Mouse (Mus musculus): ENCODE data around the gene Zranb3. TPM values are rescaled to one million over a fixed set of nuclear protein-coding genes. Genes with fewer than 3 reads are reported as not detected.
"Not testable (repeated sequence)": the region's sequence is repeated elsewhere in the genome, so short reads cannot be mapped to it uniquely, and the experiment has no call there.

Zranb3 gene
- polyA plus RNA-seq (2012; ENCODE audit: insufficient read depth, insufficient read length, low replicate concordance, missing spikeins): not detected in 2 replicates

- under 1% methylated on average over 43 of the region's 43 CpGs for WGBS
- TF ChIP-seq POLR2A (IDR thresholded peaks at IDR 0.05; ENCODE audit: insufficient read depth, low read depth, low read length): peak; percentile 47; the same call in 1 of the 2 replicates
- TF ChIP-seq CTCF (IDR thresholded peaks at IDR 0.05; ENCODE audit: insufficient read depth, low read depth, low read length): no peak
Observed at GRCm38 (mm10) chr1:128102641-128103461, at the start of gene Zranb3, which contains the start of gene R3hdm1. TSS of gene Zranb3 (minus strand) at chr1:128103047. TSS of gene R3hdm1 (plus strand) at chr1:128103301.

GRCm38 (mm10) chr1:128141737-128142136 lies 38.9 kb upstream of the Zranb3 start:
- TF ChIP-seq CTCF (IDR thresholded peaks at IDR 0.05; ENCODE audit: insufficient read depth, low read depth, low read length) (no peak), POLR2A (IDR thresholded peaks at IDR 0.05; ENCODE audit: insufficient read depth, low read depth, low read length) (no peak)
- Histone ChIP-seq H3K4me1 (ENCODE audit: control insufficient read depth, insufficient read depth, low read length) (no peaks in the 10 kb centered on the region), H3K27ac (ENCODE audit: insufficient read depth, low read depth, low read length) (no peak overlapping the region), H3K4me3 (ENCODE audit: insufficient read depth, low read depth, low read length) (no peak overlapping the region)

More at GRCm38 (mm10) chr1:128102641-128103461, at the start of gene Zranb3, which contains the start of gene R3hdm1:
- Histone ChIP-seq H3K4me3 (ENCODE audit: insufficient read depth, low read depth, low read length) (peak within 1 kb of the TSS; percentile 66), H3K4me1 (ENCODE audit: control insufficient read depth, insufficient read depth, low read length) (no peaks in the 10 kb centered on the region), H3K27ac (ENCODE audit: insufficient read depth, low read depth, low read length) (peak within 1 kb of the TSS; percentile 96)

DNA sequence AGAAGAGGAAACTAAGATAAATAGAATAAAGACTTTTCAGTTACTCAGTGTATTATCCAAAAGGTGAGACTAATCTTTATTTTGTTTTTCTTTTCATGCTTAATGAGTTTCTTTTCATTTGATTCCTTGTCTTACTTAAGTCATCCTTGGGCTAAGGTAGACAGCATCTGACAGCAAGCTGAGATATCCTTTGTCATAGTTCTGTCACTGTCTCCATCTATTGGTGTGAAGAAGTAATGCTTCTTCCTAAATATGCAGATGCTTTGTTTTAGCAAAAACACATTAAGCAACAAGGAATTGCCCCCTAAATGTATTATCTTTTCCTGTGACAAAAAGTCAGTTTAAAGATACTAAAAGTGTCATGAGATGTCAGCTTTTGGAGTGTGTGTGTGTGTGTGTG lies 38.2 kb upstream of the Zranb3 start:
- no peak overlapping the region for H3K27ac ChIP-seq (ENCODE audit: insufficient read depth, low read depth, low read length)
- H3K4me3 ChIP-seq (ENCODE audit: insufficient read depth, low read depth, low read length): no peak overlapping the region
- no peaks in the 10 kb centered on the region for H3K4me1 ChIP-seq (ENCODE audit: control insufficient read depth, insufficient read depth, low read length)
- no peak for TF ChIP-seq CTCF (IDR thresholded peaks at IDR 0.05; ENCODE audit: insufficient read depth, low read depth, low read length)
- TF ChIP-seq POLR2A (IDR thresholded peaks at IDR 0.05; ENCODE audit: insufficient read depth, low read depth, low read length): no peak

DNA sequence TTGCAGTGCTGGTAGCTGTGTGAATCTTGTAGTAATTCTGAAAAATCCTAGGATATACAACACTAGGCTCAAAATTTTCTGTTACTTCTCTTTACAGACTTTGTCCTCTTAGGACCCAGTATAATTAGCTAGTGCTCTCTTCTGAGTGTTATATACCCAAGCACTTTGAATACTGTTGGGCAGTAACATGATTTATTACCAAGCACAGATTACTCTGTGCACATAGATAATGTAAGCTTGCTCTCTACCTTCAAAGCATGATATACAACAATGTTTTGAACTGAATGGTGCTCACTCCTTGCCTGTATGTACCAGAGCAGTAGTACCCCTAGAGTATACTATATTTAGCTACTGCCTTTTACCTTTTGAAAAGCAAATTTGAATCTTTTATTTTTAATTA lies 33.4 kb upstream of the Zranb3 start:
- not testable (repeated sequence) for H3K4me3 ChIP-seq (ENCODE audit: insufficient read depth, low read depth, low read length); H3K4me1 ChIP-seq (ENCODE audit: control insufficient read depth, insufficient read depth, low read length); H3K27ac ChIP-seq (ENCODE audit: insufficient read depth, low read depth, low read length)

DNA sequence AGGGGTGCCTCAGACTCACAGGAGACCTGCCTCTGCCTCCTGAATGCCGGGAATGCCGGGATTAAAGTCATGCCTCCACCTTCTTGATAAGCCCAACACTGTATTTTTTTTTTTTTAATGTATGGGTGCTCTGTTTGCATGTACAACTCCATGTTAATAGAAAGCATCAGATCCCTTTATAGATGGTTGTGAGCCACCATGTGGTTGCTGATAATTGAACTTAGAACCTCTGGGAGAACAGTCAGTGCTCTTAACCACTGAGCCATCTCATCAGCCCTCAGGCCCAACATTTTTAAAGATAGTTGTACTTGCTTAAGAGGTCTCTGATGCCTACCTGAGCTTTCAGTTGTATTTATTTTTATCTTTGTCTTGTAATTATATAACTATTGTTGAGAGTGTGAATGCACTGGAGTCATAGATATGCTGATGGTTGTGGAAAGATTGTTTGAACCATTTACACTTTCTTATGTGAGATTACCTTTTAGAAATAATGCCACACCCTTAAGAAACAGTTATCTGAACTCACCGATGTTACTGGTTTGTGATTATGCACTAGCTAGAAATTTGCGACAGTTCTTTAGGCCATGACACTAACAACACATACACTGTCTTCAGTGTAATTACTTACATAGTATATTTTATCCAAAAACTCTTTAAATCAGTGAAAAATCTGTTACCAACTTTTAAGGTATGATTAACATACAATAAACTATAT lies 18.2 kb upstream of the Zranb3 start:
- Histone ChIP-seq H3K4me1 (ENCODE audit: control insufficient read depth, insufficient read depth, low read length) (no peaks in the 10 kb centered on the region), H3K27ac (ENCODE audit: insufficient read depth, low read depth, low read length) (no peak overlapping the region), H3K4me3 (ENCODE audit: insufficient read depth, low read depth, low read length) (no peak overlapping the region)
- no peak for TF ChIP-seq POLR2A (IDR thresholded peaks at IDR 0.05; ENCODE audit: insufficient read depth, low read depth, low read length)
- TF ChIP-seq CTCF (IDR thresholded peaks at IDR 0.05; ENCODE audit: insufficient read depth, low read depth, low read length): no peak
- WGBS: 87% methylated on average over 4 of the region's 4 CpGs

- Histone ChIP-seq H3K4me1 (ENCODE audit: control insufficient read depth, insufficient read depth, low read length) (no peaks in the 10 kb centered on the region), H3K4me3 (ENCODE audit: insufficient read depth, low read depth, low read length) (peak overlapping the region; percentile 66), H3K27ac (ENCODE audit: insufficient read depth, low read depth, low read length) (peak overlapping the region; percentile 59)
- TF ChIP-seq CTCF (IDR thresholded peaks at IDR 0.05; ENCODE audit: insufficient read depth, low read depth, low read length): no peak
- TF ChIP-seq POLR2A (IDR thresholded peaks at IDR 0.05; ENCODE audit: insufficient read depth, low read depth, low read length): no peak
- under 1% methylated on average over 47 of the region's 47 CpGs for WGBS
Observed at GRCm38 (mm10) chr1:128103520-128104088, 757 bp upstream of the Zranb3 start.

- TF ChIP-seq CTCF (IDR thresholded peaks at IDR 0.05; ENCODE audit: insufficient read depth, low read depth, low read length) (no peak), POLR2A (IDR thresholded peaks at IDR 0.05; ENCODE audit: insufficient read depth, low read depth, low read length) (no peak)
- WGBS: under 1% methylated on average over 15 of the region's 15 CpGs
- peak overlapping the region; percentile 96 for H3K27ac ChIP-seq (ENCODE audit: insufficient read depth, low read depth, low read length)
- H3K4me1 ChIP-seq (ENCODE audit: control insufficient read depth, insufficient read depth, low read length): no peaks in the 10 kb centered on the region
- peak overlapping the region; percentile 30 for H3K4me3 ChIP-seq (ENCODE audit: insufficient read depth, low read depth, low read length)
Observed at GRCm38 (mm10) chr1:128102251-128102640, 601 bp downstream of the Zranb3 start.

GRCm38 (mm10) chr1:128098309-128098708 lies 4.5 kb downstream of the Zranb3 start:
- no peak for TF ChIP-seq CTCF (IDR thresholded peaks at IDR 0.05; ENCODE audit: insufficient read depth, low read depth, low read length)
- TF ChIP-seq POLR2A (IDR thresholded peaks at IDR 0.05; ENCODE audit: insufficient read depth, low read depth, low read length): no peak
- no peak overlapping the region for H3K27ac ChIP-seq (ENCODE audit: insufficient read depth, low read depth, low read length)
- H3K4me3 ChIP-seq (ENCODE audit: insufficient read depth, low read depth, low read length): no peak overlapping the region
- 98% methylated on average over 1 of the region's 1 CpGs for WGBS
- no peaks in the 10 kb centered on the region for H3K4me1 ChIP-seq (ENCODE audit: control insufficient read depth, insufficient read depth, low read length)

GRCm38 (mm10) chr1:128094686-128095085 lies 8.2 kb downstream of the Zranb3 start:
- Histone ChIP-seq H3K4me3 (ENCODE audit: insufficient read depth, low read depth, low read length) (no peak overlapping the region), H3K4me1 (ENCODE audit: control insufficient read depth, insufficient read depth, low read length) (no peaks in the 10 kb centered on the region), H3K27ac (ENCODE audit: insufficient read depth, low read depth, low read length) (no peak overlapping the region)
- WGBS: 83% methylated on average over 2 of the region's 2 CpGs
- TF ChIP-seq POLR2A (IDR thresholded peaks at IDR 0.05; ENCODE audit: insufficient read depth, low read depth, low read length) (no peak), CTCF (IDR thresholded peaks at IDR 0.05; ENCODE audit: insufficient read depth, low read depth, low read length) (no peak)

Data from olfactory bulb, adult 2 months (tissue).